ENCODE assay signal across 12 mouse cellular contexts in genomic region chr16:34535135-34535534, GRCm38 (mm10). TPM values are rescaled to one million over a fixed set of nuclear protein-coding genes. Genes with fewer than 3 reads are reported as not detected.
DNase-seq lines count a peak whose midpoint lies in the region; ATAC-seq and TF ChIP-seq lines count a peak whose summit lies in the region.
"Had no signal": no experiment of that assay in that cellular context is flagged by ENCODE, and none has a peak within 500 bp of the region (broad histone marks: within the 10 kb centered on the region; RNA-seq: fewer than 3 reads in every experiment).

No protein-coding gene starts in this region.

- H3K27me3 ChIP-seq in cerebellum, adult 2 months (ENCODE audit: control insufficient read depth, insufficient read depth, low read length): no peaks in the 10 kb centered on the region; the same call in 1 of the 2 replicates
- no peaks in the 10 kb centered on the region for H3K27me3 ChIP-seq in liver, embryonic 16.5 days (ENCODE audit: control insufficient read depth, insufficient read depth, low read depth, low read length)
- H3K27me3 ChIP-seq: heart, embryonic 15.5 days had no signal

- ATAC-seq in liver, embryonic 16.5 days (ENCODE audit: low read depth): peak; percentile 41; the same call in 1 of the 2 replicates

- no peak overlapping the region for H3K4me3 ChIP-seq in cerebellum, adult 2 months (replicated peaks; ENCODE audit: insufficient read depth, low read depth, low read length)
- no peak overlapping the region for H3K4me3 ChIP-seq in layer of hippocampus, adult 2 months
- H3K4me3 ChIP-seq in liver, embryonic 16.5 days (ENCODE audit: low read depth, low read length): no peak overlapping the region
- H3K4me3 ChIP-seq: heart, embryonic 15.5 days had no signal

- H3K36me3 ChIP-seq in liver, embryonic 16.5 days (ENCODE audit: control insufficient read depth, insufficient read depth): no peaks in the 10 kb centered on the region
- H3K36me3 ChIP-seq: heart, embryonic 15.5 days had no signal

- WGBS in cerebellum, adult 2 months: 27% methylated on average over 7 of the region's 7 CpGs
- 8% methylated on average over 7 of the region's 7 CpGs for WGBS in liver, embryonic 16.5 days (ENCODE audit: insufficient replicate concordance)

- no peak for TF ChIP-seq CTCF in cerebellum, adult 2 months (IDR thresholded peaks at IDR 0.05; ENCODE audit: borderline replicate concordance, insufficient read depth, low read depth, low read length)
- TF ChIP-seq CTCF in layer of hippocampus, adult 2 months (conservative IDR thresholded peaks at IDR 0.05): no peak

- no peak overlapping the region for H3K27ac ChIP-seq in cerebellum, adult 2 months (ENCODE audit: insufficient read depth, low read length)
- H3K27ac ChIP-seq in layer of hippocampus, adult 2 months: peak overlapping the region; percentile 25; the same call in 1 of the 2 replicates
- H3K27ac ChIP-seq in liver, embryonic 16.5 days (ENCODE audit: low read length): no peak overlapping the region
- H3K27ac ChIP-seq: heart, embryonic 15.5 days; macrophage had no signal

- H3K4me1 ChIP-seq in cerebellum, adult 2 months (ENCODE audit: control insufficient read depth, insufficient read depth, low read length): 0 out of 2 replicates have a peak, but pooled peaks cover 2% of the 10 kb centered on the region
- H3K4me1 ChIP-seq in liver, embryonic 16.5 days (ENCODE audit: control insufficient read depth, low read depth, low read length): no peaks in the 10 kb centered on the region; the same call in 1 of the 2 replicates

- peak; percentile 16 to 17 for DNase-seq in cerebellum, adult 2 months
- no peak for DNase-seq in cerebellum, adult 8-10 months
- no peak for DNase-seq in layer of hippocampus, adult 2 months (ENCODE audit: low spot score in 2 of 2)
- DNase-seq in layer of hippocampus, postnatal 25 days (ENCODE audit: extremely low spot score in 1 of 2, low spot score in 1 of 2): no peak
- peak; percentile 20 for DNase-seq in c-Kit-positive CD71-positive TER-119-negative erythroid progenitor cells, embryonic 14.5 days (ENCODE audit: low read depth)
- DNase-seq in spleen, postnatal 36 days (ENCODE audit: low spot score in 2 of 2): no peak
- no peak for DNase-seq in thymus, postnatal 25 days
- DNase-seq: embryo, embryonic 11 days; kidney, postnatal 36 days had no signal

- H3K9me3 ChIP-seq in liver, embryonic 16.5 days (replicated peaks; ENCODE audit: control insufficient read depth, low read length): no peaks in the 10 kb centered on the region
- H3K9me3 ChIP-seq: heart, embryonic 15.5 days had no signal

- no peak overlapping the region for H3K4me2 ChIP-seq in liver, embryonic 16.5 days (ENCODE audit: low read depth, low read length)
- H3K4me2 ChIP-seq: heart, embryonic 15.5 days had no signal

- no peak overlapping the region for H3K9ac ChIP-seq in liver, embryonic 16.5 days (ENCODE audit: low read depth, low read length)
- H3K9ac ChIP-seq: heart, embryonic 15.5 days had no signal

- no peak for TF ChIP-seq POLR2A in cerebellum, adult 2 months (IDR thresholded peaks at IDR 0.05; ENCODE audit: borderline replicate concordance, insufficient read depth, low read length)

RNA-seq across cellular contexts. Expression of gene Kalrn, which starts 38.2 kb away (rescaled TPM):
- polyA plus RNA-seq in cerebellum, adult 2 months (2012; rRNA removed): 17.9 and 19.7 TPM in 2 replicates
- total RNA-seq in layer of hippocampus, adult 2 months (2021): 100 to 1,000 TPM; 533 to 549 TPM
- total RNA-seq in layer of hippocampus, postnatal 25 days (2021): 100 to 1,000 TPM; 456 to 578 TPM
- 9.9 and 11.2 TPM in 2 replicates for polyA plus RNA-seq in liver, embryonic 16.5 days (2015; fragmentation: Nextera tagmentation; extraction: Ambion mirVana)

Comparison
In these comparisons a context has a peak if more than half of its experiments do, and no peak if none do; other contexts are left out.
1. DNase-seq: peak in cerebellum, adult 2 months (2 of 2) and c-Kit-positive CD71-positive TER-119-negative erythroid progenitor cells, embryonic 14.5 days (single experiment); none in cerebellum, adult 8-10 months (single experiment), layer of hippocampus, adult 2 months (0 of 2), layer of hippocampus, postnatal 25 days (0 of 2), spleen, postnatal 36 days (0 of 2) and thymus, postnatal 25 days (single experiment).